Comparison of ENCODE assay signal across 46 mouse cellular contexts in genomic region chrX:107795785-107796184, GRCm38 (mm10). TPM values are rescaled to one million over a fixed set of nuclear protein-coding genes. Genes with fewer than 3 reads are reported as not detected.
"Had no signal": no experiment of that assay in that cellular context is flagged by ENCODE, and none has a peak within 500 bp of the region (broad histone marks: within the 10 kb centered on the region; RNA-seq: fewer than 3 reads in every experiment).

No protein-coding gene starts in this region.

- H3K27me3 ChIP-seq: heart, embryonic 12.5 days; heart, embryonic 13.5 days; heart, embryonic 15.5 days; hindbrain, embryonic 12.5 days; hindbrain, embryonic 13.5 days; hindbrain, embryonic 15.5 days; intestine, embryonic 15.5 days; kidney, embryonic 15.5 days had no signal

- H3K27ac ChIP-seq: heart, embryonic 10.5 days; heart, embryonic 13.5 days; heart, embryonic 15.5 days; hindbrain, embryonic 10.5 days; hindbrain, embryonic 12.5 days; hindbrain, embryonic 13.5 days; hindbrain, embryonic 14.5 days; hindbrain, embryonic 15.5 days; hindbrain, postnatal 0 days; intestine, embryonic 15.5 days; kidney, embryonic 15.5 days; kidney, postnatal 0 days; layer of hippocampus, adult 2 months; left cerebral cortex, adult 2 months had no signal

- H3K36me3 ChIP-seq: heart, embryonic 10.5 days; heart, embryonic 12.5 days; heart, embryonic 13.5 days; heart, embryonic 15.5 days; hindbrain, embryonic 10.5 days; hindbrain, embryonic 12.5 days; hindbrain, embryonic 13.5 days; hindbrain, embryonic 15.5 days; intestine, embryonic 15.5 days; kidney, embryonic 15.5 days had no signal

- H3K4me3 ChIP-seq: heart, embryonic 10.5 days; heart, embryonic 12.5 days; heart, embryonic 13.5 days; heart, embryonic 15.5 days; hindbrain, embryonic 10.5 days; hindbrain, embryonic 12.5 days; hindbrain, embryonic 13.5 days; hindbrain, embryonic 15.5 days; intestine, embryonic 15.5 days; kidney, embryonic 15.5 days; layer of hippocampus, adult 2 months; left cerebral cortex, adult 2 months had no signal

- DNase-seq: heart, postnatal 10 days; heart, postnatal 14 days; heart, postnatal 36 days; heart, postnatal 4 days; kidney, adult 11 months; kidney, adult 18-20 months; kidney, adult 2 months; kidney, adult 9 months; kidney, postnatal 10 days; kidney, postnatal 14 days; kidney, postnatal 25 days; kidney, postnatal 36 days; kidney, postnatal 4 days; layer of hippocampus, adult 9-11 months; layer of hippocampus, postnatal 36 days had no signal

- H3K4me1 ChIP-seq: heart, embryonic 10.5 days; heart, embryonic 12.5 days; heart, embryonic 13.5 days; heart, embryonic 15.5 days; hindbrain, embryonic 10.5 days; hindbrain, embryonic 12.5 days; hindbrain, embryonic 13.5 days; hindbrain, embryonic 15.5 days; intestine, embryonic 15.5 days; kidney, embryonic 15.5 days had no signal

- H3K9ac ChIP-seq: heart, embryonic 12.5 days; heart, embryonic 13.5 days; heart, embryonic 15.5 days; hindbrain, embryonic 12.5 days; hindbrain, embryonic 13.5 days; hindbrain, embryonic 14.5 days; hindbrain, embryonic 15.5 days; intestine, embryonic 15.5 days; kidney, embryonic 15.5 days had no signal

- H3K9me3 ChIP-seq: heart, embryonic 10.5 days; heart, embryonic 12.5 days; heart, embryonic 13.5 days; heart, embryonic 15.5 days; hindbrain, embryonic 10.5 days; hindbrain, embryonic 12.5 days; hindbrain, embryonic 13.5 days; hindbrain, embryonic 15.5 days; intestine, embryonic 15.5 days; kidney, embryonic 15.5 days had no signal

RNA-seq across cellular contexts. Expression of gene Tent5d, which starts 3.4 kb away (rescaled TPM):
- total RNA-seq: heart, postnatal 10 days; heart, postnatal 14 days; heart, postnatal 25 days; heart, postnatal 36 days; heart, postnatal 4 days; hematopoietic stem cell, adult 5-6 weeks; layer of hippocampus, adult 18-20 months; layer of hippocampus, adult 2 months; layer of hippocampus, adult 8-10 months; layer of hippocampus, postnatal 10 days; layer of hippocampus, postnatal 14 days; layer of hippocampus, postnatal 25 days; layer of hippocampus, postnatal 36 days; left cerebral cortex, adult 18-20 months; left cerebral cortex, adult 2 months; left cerebral cortex, adult 8-10 months had no signal
- polyA plus RNA-seq: hindbrain, embryonic 10.5 days; hindbrain, embryonic 12.5 days; hindbrain, embryonic 13.5 days; hindbrain, embryonic 15.5 days; hindbrain, embryonic 16.5 days; hindbrain, postnatal 0 days; inflammation-experienced regulatory T-cells, adult 6 months; intestine, embryonic 14.5 days; intestine, embryonic 15.5 days; intestine, embryonic 16.5 days; intestine, postnatal 0 days; kidney, adult 2 months; kidney, embryonic 16.5 days; large intestine, adult 2 months had no signal
